Mouse (Mus musculus) left cerebral cortex, adult 2 months (tissue): Measurements from ENCODE around the gene Aco1. TPM values are rescaled to one million over a fixed set of nuclear protein-coding genes. Genes with fewer than 3 reads are reported as not detected.

Source experiments
- DNase-seq, 2 experiments: peaks; one replicate each; pipeline ENCODE4 v3.0.0; 2021 to 2022; ENCODE audit warnings: low spot score in 2 of 2, mixed read lengths in 1 of 2; ENCODE audit errors: extremely low spot score in 1 of 2
- H3K27ac ChIP-seq: fragments of 200-600 bp; 2 replicates; pipeline ENCODE4 v1.8.1; 2022
- H3K4me3 ChIP-seq: fragments of 200-600 bp; 2 replicates; pipeline ENCODE4 v1.8.1; 2022
- CTCF ChIP-seq: fragments of 200-600 bp; IDR thresholded peaks from 2 replicates; pipeline ENCODE4 v1.8.1; 2022; ENCODE audit warnings: antibody characterized with exemption, mild to moderate bottlenecking, moderate library complexity
- intact Hi-C: fragments of 180-260 bp; cut with DNase I; formaldehyde crosslinking; loops from one replicate; pipeline ENCODE4 v1.15.1; 2025
- total RNA-seq, 2 experiments: library from RNA; stranded (reverse); gene quantifications; 2 replicates each; pipeline ENCODE4 v1.2.3; 2021

The Aco1 gene
- total RNA-seq, 2 experiments from 2014 or later, result 26.8 to 28.2 TPM

- intact Hi-C loops, result no loop called here
- TF ChIP-seq CTCF, result no peak
- DNase-seq, result no peak
- H3K27ac ChIP-seq, result no peak overlapping the region
- H3K4me3 ChIP-seq, result no peak overlapping the region
These were observed 79.2 kb downstream of the Aco1 start for GRCm38 (mm10) chr4:40221876-40222585.

GRCm38 (mm10) chr4:40226095-40226494 is 83.2 kb downstream of the Aco1 start:
- intact Hi-C loops, result no loop called here
- H3K4me3 ChIP-seq, result no peak overlapping the region
- no peak for TF ChIP-seq CTCF
- no peak for DNase-seq
- H3K27ac ChIP-seq, result no peak overlapping the region

GRCm38 (mm10) chr4:40227131-40227530 is 84.2 kb downstream of the Aco1 start:
- H3K4me3 ChIP-seq, result no peak overlapping the region
- intact Hi-C loops, result no loop called here
- DNase-seq, result no peak
- no peak for TF ChIP-seq CTCF
- no peak overlapping the region for H3K27ac ChIP-seq

- intact Hi-C loops, result no loop called here
- TF ChIP-seq CTCF, result no peak
- no peak for DNase-seq
- Histone ChIP-seq H3K4me3 (no peak overlapping the region), H3K27ac (no peak overlapping the region)
These were observed 85.0 kb downstream of the Aco1 start for GRCm38 (mm10) chr4:40227886-40228285.

DNA sequence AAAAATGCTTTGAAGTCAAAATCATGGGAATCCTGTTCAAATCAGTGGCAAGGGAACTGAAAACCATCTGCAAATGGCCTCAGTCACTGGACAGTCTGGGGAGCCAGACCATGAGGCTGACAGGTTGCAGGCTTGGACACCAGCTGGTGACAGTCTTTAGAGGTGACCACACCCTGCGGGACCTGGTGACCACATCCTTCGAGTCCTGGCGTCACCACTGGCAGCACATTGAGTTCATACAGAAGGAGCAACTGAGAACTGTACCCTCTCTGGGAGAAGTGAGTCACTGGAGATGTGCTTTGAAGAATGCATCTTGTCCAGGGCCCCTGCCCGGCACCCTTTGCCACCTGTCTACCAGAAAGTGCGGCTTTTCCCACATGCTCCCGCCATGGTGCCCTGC is 86.8 kb downstream of the Aco1 start:
- no peak for TF ChIP-seq CTCF
- H3K4me3 ChIP-seq, result no peak overlapping the region
- H3K27ac ChIP-seq, result no peak overlapping the region
- intact Hi-C loops, result no loop called here
- no peak for DNase-seq

- Histone ChIP-seq H3K4me3 (no peak overlapping the region), H3K27ac (no peak overlapping the region)
- intact Hi-C loops, result no loop called here
- TF ChIP-seq CTCF, result no peak
- no peak for DNase-seq
These were observed 90.3 kb downstream of the Aco1 start for GRCm38 (mm10) chr4:40233062-40233664.

GRCm38 (mm10) chr4:40234256-40234655 is 91.4 kb downstream of the Aco1 start:
- Histone ChIP-seq H3K27ac (no peak overlapping the region), H3K4me3 (no peak overlapping the region)
- intact Hi-C loops, result no loop called here
- no peak for DNase-seq
- no peak for TF ChIP-seq CTCF

DNA sequence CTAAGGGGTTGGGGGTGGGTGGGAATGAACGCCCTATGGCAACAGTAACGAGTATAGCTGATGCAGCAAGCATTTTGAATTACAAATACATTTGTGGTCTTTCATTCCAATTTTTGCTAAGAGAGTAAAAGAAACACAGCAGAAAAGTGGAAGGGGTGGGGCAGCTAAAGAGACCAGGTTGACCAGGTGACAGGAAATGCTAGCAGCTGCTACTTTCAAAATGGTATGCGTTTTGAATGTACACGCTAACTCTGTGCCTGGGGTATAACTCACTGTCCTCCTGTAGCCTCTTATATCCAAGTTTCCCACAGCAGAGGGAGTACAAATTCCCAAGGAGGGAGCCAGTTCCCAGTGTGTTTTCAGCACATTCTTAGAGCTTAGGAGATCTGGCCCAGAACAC is 93.9 kb downstream of the Aco1 start:
- TF ChIP-seq CTCF, result no peak
- no peak for DNase-seq
- H3K27ac ChIP-seq, result no peak overlapping the region
- intact Hi-C loops, result no loop called here
- H3K4me3 ChIP-seq, result no peak overlapping the region

DNA sequence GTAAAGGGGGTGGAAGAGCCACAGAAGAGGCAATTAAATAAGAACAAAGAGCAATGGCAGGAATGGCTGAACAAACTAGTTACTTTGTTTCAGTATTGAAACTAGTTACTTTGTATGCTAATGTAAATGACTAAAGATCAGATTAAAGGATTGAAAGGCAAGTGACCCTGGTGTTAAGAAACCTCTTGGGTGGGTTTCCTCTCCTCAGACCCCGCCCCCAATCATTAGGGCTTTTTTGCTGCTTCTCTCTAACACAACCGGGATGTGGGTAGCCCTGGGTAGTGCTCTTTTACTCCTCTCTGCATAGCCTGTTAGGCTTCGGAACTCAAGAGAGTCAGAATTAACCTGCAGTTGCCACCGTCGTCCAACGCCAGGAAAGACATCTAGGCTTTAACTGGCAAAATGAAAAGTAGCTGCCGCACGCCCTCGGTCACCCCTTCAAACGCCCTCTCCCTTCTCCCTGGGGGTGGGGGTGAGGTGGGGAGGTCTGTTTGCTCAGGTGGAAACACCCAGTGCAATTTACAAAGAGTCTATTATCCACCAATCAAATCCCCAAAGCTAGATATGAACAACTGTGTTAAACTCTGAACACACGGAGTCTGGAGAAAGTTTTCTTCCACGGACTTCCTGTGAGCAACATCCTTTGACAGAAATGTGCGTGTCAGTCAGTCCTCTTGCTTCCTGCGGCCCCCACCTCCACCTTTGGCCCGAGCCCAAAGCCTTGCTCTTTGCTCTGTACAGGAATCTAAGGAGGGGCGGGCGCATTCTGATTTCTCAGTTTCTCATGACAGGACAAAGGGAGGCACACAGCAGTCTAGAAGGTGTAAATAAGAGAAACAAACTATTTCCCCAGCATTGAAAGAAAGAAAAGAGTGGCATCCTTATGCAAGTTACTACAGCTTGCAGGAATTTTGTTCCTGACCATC is 95.9 kb downstream of the Aco1 start:
- DNase-seq, result no peak
- TF ChIP-seq CTCF, result no peak
- Histone ChIP-seq H3K4me3 (peak overlapping the region; percentile 61), H3K27ac (no peak overlapping the region)
- intact Hi-C loops, result no loop called here

- Histone ChIP-seq H3K27ac (no peak within 1 kb of the TSS), H3K4me3 (peak within 1 kb of the TSS; percentile 61)
- no peak for DNase-seq
- no peak for TF ChIP-seq CTCF
- intact Hi-C loops, result no loop called here
These were observed 96.8 kb downstream of the Aco1 start, which contains the start of gene Ddx58 for GRCm38 (mm10) chr4:40239409-40240271. Ddx58 (minus strand) TSS chr4:40239828.

DNA sequence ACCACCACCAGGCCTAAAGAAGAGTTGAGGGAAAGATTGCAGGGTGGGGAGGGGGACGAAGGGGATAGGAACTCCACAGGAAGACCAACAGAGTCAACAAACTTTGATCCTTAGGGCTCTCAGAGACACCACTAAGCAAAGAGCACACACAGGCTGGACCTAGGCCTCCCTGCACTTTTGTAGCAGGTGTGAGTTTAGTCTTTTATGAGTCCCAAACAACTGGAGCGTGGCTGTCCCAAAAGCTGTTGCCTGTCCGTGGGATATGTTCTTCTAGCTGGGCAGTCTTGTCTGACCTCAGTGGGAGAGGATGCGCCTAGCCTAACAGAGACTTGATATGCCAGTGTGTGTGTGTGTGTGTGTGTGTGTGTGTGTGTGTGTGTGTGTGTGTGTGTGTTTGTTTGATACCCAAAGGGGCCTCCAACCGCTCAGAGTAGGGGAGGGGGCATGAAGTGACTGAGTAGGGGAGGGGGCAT is 97.4 kb downstream of the Aco1 start:
- no peak overlapping the region for H3K27ac ChIP-seq
- H3K4me3 ChIP-seq, result no peak overlapping the region
- intact Hi-C loops, result no loop called here
- TF ChIP-seq CTCF, result no peak
- DNase-seq, result no peak
